ENCODE assay signal across 10 mouse cellular contexts in the genomic region with DNA sequence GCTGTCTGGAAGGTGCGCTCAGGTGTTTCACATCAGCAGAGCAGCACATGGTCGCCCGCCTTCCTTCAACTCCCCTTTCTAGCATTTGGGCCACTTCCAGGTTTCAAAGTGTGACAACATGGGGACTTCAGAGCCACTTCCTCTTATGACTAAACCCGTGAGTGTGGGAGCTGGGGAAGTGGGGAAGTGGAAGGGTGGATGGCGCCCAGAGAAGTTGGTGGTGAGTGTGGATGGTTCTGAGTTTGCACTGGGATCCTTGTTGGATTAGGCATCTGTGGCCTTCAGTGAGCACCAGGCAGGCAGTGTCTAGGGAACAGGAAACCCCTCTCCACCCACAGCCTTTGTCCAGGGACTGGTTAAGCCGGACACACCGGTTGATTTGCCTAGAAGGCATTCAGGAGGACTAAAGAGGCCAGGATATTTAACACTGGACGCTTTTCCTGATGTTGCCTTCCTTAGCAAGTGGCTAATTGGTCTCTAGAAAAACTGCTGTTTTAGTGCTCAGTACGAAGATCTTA. TPM values are rescaled to one million over a fixed set of nuclear protein-coding genes. Genes with fewer than 3 reads are reported as not detected.
A peak's percentile ranks its signal among the peaks of the same experiment; 100 is the strongest.
DNase-seq lines count a peak whose midpoint lies in the region; ATAC-seq lines count a peak whose summit lies in the region.
"Had no signal": no experiment of that assay in that cellular context is flagged by ENCODE, and none has a peak within 500 bp of the region (broad histone marks: within the 10 kb centered on the region; RNA-seq: fewer than 3 reads in every experiment).

No protein-coding gene starts in this region.

- H3K4me3 ChIP-seq in midbrain, embryonic 11.5 days (ENCODE audit: low read depth, low read length) = no peak overlapping the region
- no peak overlapping the region for H3K4me3 ChIP-seq in midbrain, embryonic 15.5 days
- no peak overlapping the region for H3K4me3 ChIP-seq in embryonic facial prominence, embryonic 11.5 days (ENCODE audit: low read depth, low read length)
- no peak overlapping the region for H3K4me3 ChIP-seq in kidney, embryonic 16.5 days (ENCODE audit: low read length)
- H3K4me3 ChIP-seq: heart, embryonic 13.5 days; megakaryocyte, embryonic 14.5 days had no signal

- H3K9me3 ChIP-seq in midbrain, embryonic 11.5 days (ENCODE audit: control insufficient read depth, low read length) = no peaks in the 10 kb centered on the region
- H3K9me3 ChIP-seq in midbrain, embryonic 15.5 days = no peaks in the 10 kb centered on the region
- no peaks in the 10 kb centered on the region for H3K9me3 ChIP-seq in embryonic facial prominence, embryonic 11.5 days (replicated peaks; ENCODE audit: control insufficient read depth, low read length)
- H3K9me3 ChIP-seq in kidney, embryonic 16.5 days (ENCODE audit: low read length) = no peaks in the 10 kb centered on the region
- H3K9me3 ChIP-seq: heart, embryonic 13.5 days; megakaryocyte, embryonic 14.5 days had no signal

- 53% methylated on average over 9 of the region's 9 CpGs for WGBS in midbrain, embryonic 11.5 days
- 54% methylated on average over 9 of the region's 9 CpGs for WGBS in midbrain, embryonic 15.5 days
- 41% methylated on average over 9 of the region's 9 CpGs for WGBS in embryonic facial prominence, embryonic 11.5 days
- 42% methylated on average over 9 of the region's 9 CpGs for WGBS in kidney, embryonic 16.5 days

- H3K9ac ChIP-seq in midbrain, embryonic 11.5 days (ENCODE audit: low read length) = no peak overlapping the region
- H3K9ac ChIP-seq in midbrain, embryonic 15.5 days = no peak overlapping the region
- no peak overlapping the region for H3K9ac ChIP-seq in embryonic facial prominence, embryonic 11.5 days (replicated peaks; ENCODE audit: low read length)
- 0 out of 2 replicates have a peak overlapping the region, but pooled peaks have one; percentile 1 for H3K9ac ChIP-seq in kidney, embryonic 16.5 days (replicated peaks; ENCODE audit: low read length)

- no peaks in the 10 kb centered on the region for H3K36me3 ChIP-seq in midbrain, embryonic 11.5 days (ENCODE audit: control insufficient read depth, insufficient read depth, low read length)
- no peaks in the 10 kb centered on the region for H3K36me3 ChIP-seq in midbrain, embryonic 15.5 days (replicated peaks)
- H3K36me3 ChIP-seq in embryonic facial prominence, embryonic 11.5 days (replicated peaks; ENCODE audit: control insufficient read depth, insufficient read depth, low read depth, low read length) = no peaks in the 10 kb centered on the region
- H3K36me3 ChIP-seq in kidney, embryonic 16.5 days (ENCODE audit: insufficient read depth, low read length) = no peaks in the 10 kb centered on the region
- H3K36me3 ChIP-seq: heart, embryonic 13.5 days had no signal

- H3K27ac ChIP-seq in midbrain, embryonic 11.5 days (ENCODE audit: low read depth, low read length) = no peak overlapping the region
- no peak overlapping the region for H3K27ac ChIP-seq in midbrain, embryonic 15.5 days
- H3K27ac ChIP-seq in embryonic facial prominence, embryonic 11.5 days (replicated peaks; ENCODE audit: low read depth, low read length) = no peak overlapping the region
- peak overlapping the region; percentile 83 for H3K27ac ChIP-seq in kidney, embryonic 16.5 days (ENCODE audit: low read length)
- H3K27ac ChIP-seq: heart, embryonic 13.5 days had no signal

- H3K4me1 ChIP-seq in midbrain, embryonic 11.5 days (ENCODE audit: control insufficient read depth, insufficient read depth, low read length) = peaks cover 5% of the 10 kb centered on the region
- H3K4me1 ChIP-seq in midbrain, embryonic 15.5 days = peaks cover 6% of the 10 kb centered on the region; the same call in 1 of the 2 replicates
- H3K4me1 ChIP-seq in embryonic facial prominence, embryonic 11.5 days (ENCODE audit: control insufficient read depth, insufficient read depth, low read length) = peaks cover 13% of the 10 kb centered on the region
- peaks cover 69% of the 10 kb centered on the region for H3K4me1 ChIP-seq in kidney, embryonic 16.5 days (ENCODE audit: insufficient read depth, low read length)

- no peak overlapping the region for H3K4me2 ChIP-seq in midbrain, embryonic 11.5 days
- H3K4me2 ChIP-seq in midbrain, embryonic 15.5 days = no peak overlapping the region
- no peak overlapping the region for H3K4me2 ChIP-seq in embryonic facial prominence, embryonic 11.5 days (ENCODE audit: low read depth, low read length)
- 0 out of 2 replicates have a peak overlapping the region, but pooled peaks have one; percentile 1 for H3K4me2 ChIP-seq in kidney, embryonic 16.5 days (replicated peaks; ENCODE audit: low read depth, low read length)
- H3K4me2 ChIP-seq: heart, embryonic 13.5 days had no signal

- ATAC-seq in midbrain, embryonic 11.5 days (ENCODE audit: low FRiP score) = no peak
- no peak for ATAC-seq in midbrain, embryonic 15.5 days (replicated peaks)
- no peak for ATAC-seq in embryonic facial prominence, embryonic 11.5 days (replicated peaks; ENCODE audit: insufficient number of reproducible peaks, low FRiP score, low TSS enrichment, low read depth)
- ATAC-seq in kidney, embryonic 16.5 days (ENCODE audit: low FRiP score, low TSS enrichment) = peak; percentile 71
- ATAC-seq in neutrophil, adult 5-6 weeks (ENCODE audit: extremely low read depth, insufficient number of reproducible peaks, low FRiP score, poor library complexity, severe bottlenecking) = peak; percentile 43
- no peak for ATAC-seq in frontal cortex, adult (ENCODE audit: low TSS enrichment)

- DNase-seq in midbrain, embryonic 11.5 days (ENCODE audit: low spot score, missing footprints) = peak; percentile 76
- peak; percentile 57 for DNase-seq in embryonic facial prominence, embryonic 11.5 days (ENCODE audit: low spot score)
- no peak for DNase-seq in right cerebral cortex, adult 18-20 months
- no peak for DNase-seq in cerebellum, adult 8-10 months

- H3K27me3 ChIP-seq in midbrain, embryonic 11.5 days (ENCODE audit: control insufficient read depth, insufficient read depth, low read length) = no peaks in the 10 kb centered on the region
- no peaks in the 10 kb centered on the region for H3K27me3 ChIP-seq in midbrain, embryonic 15.5 days (replicated peaks)
- no peaks in the 10 kb centered on the region for H3K27me3 ChIP-seq in embryonic facial prominence, embryonic 11.5 days (ENCODE audit: control insufficient read depth, insufficient read depth, low read length)
- H3K27me3 ChIP-seq in kidney, embryonic 16.5 days (ENCODE audit: insufficient read depth, low read length) = no peaks in the 10 kb centered on the region
- H3K27me3 ChIP-seq: heart, embryonic 13.5 days; megakaryocyte, embryonic 14.5 days had no signal

RNA-seq across cellular contexts. Expression of gene Myo1e, which starts 53.2 kb away (rescaled TPM):
- polyA plus RNA-seq in midbrain, embryonic 11.5 days (2014; fragmentation: Nextera tagmentation; extraction: Ambion mirVana) = 9.5 and 9.7 TPM in 2 replicates
- polyA plus RNA-seq in midbrain, embryonic 15.5 days (2015; fragmentation: Nextera tagmentation; extraction: Ambion mirVana) = 5.3 and 6.1 TPM in 2 replicates
- 13.0 and 14.8 TPM in 2 replicates for polyA plus RNA-seq in embryonic facial prominence, embryonic 11.5 days (2014; fragmentation: Nextera tagmentation; extraction: Ambion mirVana)
- polyA plus RNA-seq in kidney, embryonic 16.5 days (2015; fragmentation: Nextera tagmentation; extraction: Ambion mirVana) = 26.4 and 27.8 TPM in 2 replicates
- 81.3 and 95.9 TPM in 2 replicates for total RNA-seq in neutrophil, adult 5-6 weeks (2017)

Comparison
In these comparisons a context has a peak if more than half of its experiments do, and no peak if none do; other contexts are left out.
1. ATAC-seq: peak in kidney, embryonic 16.5 days (single experiment) and neutrophil, adult 5-6 weeks (single experiment); none in midbrain, embryonic 11.5 days (single experiment), midbrain, embryonic 15.5 days (single experiment), embryonic facial prominence, embryonic 11.5 days (single experiment) and frontal cortex, adult (single experiment).
2. DNase-seq: peak in midbrain, embryonic 11.5 days (single experiment) and embryonic facial prominence, embryonic 11.5 days (single experiment); none in right cerebral cortex, adult 18-20 months (single experiment) and cerebellum, adult 8-10 months (single experiment).